Mouse (Mus musculus): Measurements from ENCODE around the gene Hspa4.
A peak's percentile ranks its signal among the peaks of the same experiment; 100 is the strongest.
"Not testable (repeated sequence)": the region's sequence is repeated elsewhere in the genome, so short reads cannot be mapped to it uniquely, and the experiment has no call there.

Hspa4 gene

DNA sequence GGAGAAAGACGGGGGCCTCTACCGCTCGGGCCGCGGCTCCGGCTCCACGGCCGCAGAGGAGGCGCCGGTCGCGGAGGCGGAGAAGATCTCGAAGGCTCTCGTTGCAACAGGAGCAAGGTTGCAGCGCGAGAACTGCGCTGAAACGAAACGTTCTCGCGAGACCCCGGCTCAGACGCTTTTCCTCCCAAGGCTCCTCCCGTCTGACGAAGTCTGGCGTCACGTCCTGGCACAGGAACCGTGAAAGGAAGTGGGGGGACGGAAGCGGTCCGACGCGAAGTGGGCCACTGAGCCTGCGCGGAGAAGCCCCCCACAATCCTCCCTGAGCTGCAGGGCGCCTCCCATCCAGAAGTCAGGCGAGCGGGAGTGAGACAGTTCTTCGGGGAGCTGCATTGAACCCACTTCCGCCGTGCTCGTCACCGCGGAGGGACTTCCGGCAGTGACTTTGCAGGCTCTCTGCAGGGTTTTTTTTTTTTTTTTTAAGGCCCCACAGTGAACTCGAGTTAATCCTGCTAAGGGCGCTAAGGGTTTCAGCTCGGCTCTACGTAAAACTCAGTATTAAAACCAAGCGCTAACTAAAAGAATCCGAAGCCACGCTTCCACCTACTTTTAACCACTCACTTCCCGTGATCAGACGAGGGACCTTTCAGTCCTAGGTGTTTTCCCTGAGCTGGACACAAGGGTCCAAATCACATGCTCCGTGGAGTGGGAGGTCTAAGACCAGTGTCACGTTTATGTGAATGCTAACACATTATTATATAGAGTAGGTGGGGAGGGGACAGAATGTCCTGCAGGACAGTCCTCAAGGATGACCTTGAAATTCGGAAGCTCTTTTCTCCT lies at the start of gene Hspa4:
Gene Hspa4 (minus strand): TSS at position 128 of the 837 bp plus-strand sequence.
- DNase-seq (ENCODE audit: low spot score) = peak; percentile 98

DNA sequence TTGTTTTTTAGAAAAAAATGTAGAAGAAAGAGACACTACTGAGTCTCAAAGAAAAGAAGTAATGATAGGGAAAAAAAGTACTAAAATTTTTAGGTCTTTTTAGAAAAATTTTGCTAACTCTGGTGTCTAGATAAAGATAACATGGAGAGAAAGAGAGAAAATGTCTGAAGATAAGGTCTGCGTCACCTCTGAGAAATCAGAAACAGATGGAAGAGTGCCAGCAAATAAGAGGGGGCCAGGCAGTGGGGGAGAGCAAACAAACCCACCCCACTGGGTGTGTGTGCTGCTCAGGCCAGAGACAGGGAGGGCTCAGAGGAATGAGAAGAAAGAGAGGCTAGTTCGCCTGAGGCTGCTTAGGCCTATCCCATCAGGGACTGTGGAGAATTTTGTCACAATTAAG lies 45.5 kb upstream of the Hspa4 start:
- no peak for DNase-seq (ENCODE audit: low spot score)

GRCm38 (mm10) chr11:53345328-53345727 lies 45.1 kb upstream of the Hspa4 start:
- no peak for DNase-seq (ENCODE audit: low spot score)

DNA sequence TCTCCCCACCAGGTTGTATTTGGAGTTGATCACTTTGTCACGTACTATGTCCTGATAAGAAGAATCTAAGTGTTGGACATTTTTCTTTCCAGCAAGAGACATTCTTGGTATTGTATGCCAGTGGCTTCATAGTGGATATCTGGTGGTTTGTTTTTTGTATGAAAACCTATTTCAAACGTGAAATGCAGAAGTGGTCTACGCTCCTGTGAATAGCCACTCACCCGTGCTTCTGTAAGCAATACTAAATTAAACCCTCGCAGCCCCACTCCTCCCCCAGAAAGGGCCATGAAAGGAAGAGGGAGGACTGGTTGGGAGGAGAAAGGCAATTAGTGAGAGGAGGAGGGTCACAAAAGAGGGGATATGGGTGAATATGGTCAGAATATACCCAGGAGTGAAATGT lies 42.5 kb upstream of the Hspa4 start:
- DNase-seq (ENCODE audit: low spot score) = no peak

- not testable (repeated sequence) for DNase-seq (ENCODE audit: low spot score)
Measured at GRCm38 (mm10) chr11:53341019-53341418, 40.8 kb upstream of the Hspa4 start.

- DNase-seq (ENCODE audit: low spot score) = no peak
Measured at GRCm38 (mm10) chr11:53337684-53338083, 37.4 kb upstream of the Hspa4 start.

GRCm38 (mm10) chr11:53336924-53337323 lies 36.7 kb upstream of the Hspa4 start:
- DNase-seq (ENCODE audit: low spot score) = no peak

DNA sequence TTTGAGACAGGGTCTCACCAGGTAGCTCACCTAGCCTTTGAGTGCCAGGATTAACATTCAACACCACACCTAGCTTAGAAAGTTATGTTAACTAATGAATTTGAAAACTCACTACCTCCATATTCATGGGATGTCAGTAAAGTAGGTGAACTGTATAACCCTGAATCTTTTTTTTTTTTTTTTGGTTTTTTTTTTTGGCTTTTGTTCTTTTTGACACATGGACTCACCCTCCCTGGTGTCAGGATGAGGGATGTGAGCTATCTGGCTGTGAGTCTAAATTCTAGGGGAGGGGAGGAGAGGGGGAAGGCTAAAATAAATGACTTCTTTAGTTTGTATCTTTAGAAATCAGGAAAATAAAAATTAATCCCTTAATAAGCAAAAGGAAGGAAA lies 35.9 kb upstream of the Hspa4 start:
- no peak for DNase-seq (ENCODE audit: low spot score)

- no peak for DNase-seq (ENCODE audit: low spot score)
Measured at GRCm38 (mm10) chr11:53335505-53336181, 35.4 kb upstream of the Hspa4 start.

GRCm38 (mm10) chr11:53332076-53332680 lies 31.9 kb upstream of the Hspa4 start:
- DNase-seq (ENCODE audit: low spot score) = no peak

GRCm38 (mm10) chr11:53331121-53331520 lies 30.9 kb upstream of the Hspa4 start:
- no peak for DNase-seq (ENCODE audit: low spot score)

DNA sequence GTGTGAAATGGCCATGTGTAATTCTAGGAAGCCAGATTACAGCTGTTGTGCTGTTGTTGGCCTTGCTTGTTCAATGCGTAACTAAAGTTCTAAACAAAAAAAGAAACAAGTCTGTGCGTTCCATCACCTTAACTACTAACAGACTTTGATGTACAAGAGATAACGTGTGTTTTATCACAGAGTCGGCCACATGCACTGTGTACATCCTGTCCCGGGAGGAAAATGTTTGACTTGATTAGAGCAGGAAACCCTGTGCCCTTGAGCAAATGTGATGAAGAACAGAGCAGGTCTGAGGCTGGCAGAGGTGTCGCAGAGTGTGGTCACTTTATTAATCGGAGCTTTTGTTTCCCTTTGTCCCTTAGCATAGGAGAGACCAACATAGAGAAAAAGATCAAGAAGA lies 30.1 kb upstream of the Hspa4 start:
- DNase-seq (ENCODE audit: low spot score) = no peak

DNA sequence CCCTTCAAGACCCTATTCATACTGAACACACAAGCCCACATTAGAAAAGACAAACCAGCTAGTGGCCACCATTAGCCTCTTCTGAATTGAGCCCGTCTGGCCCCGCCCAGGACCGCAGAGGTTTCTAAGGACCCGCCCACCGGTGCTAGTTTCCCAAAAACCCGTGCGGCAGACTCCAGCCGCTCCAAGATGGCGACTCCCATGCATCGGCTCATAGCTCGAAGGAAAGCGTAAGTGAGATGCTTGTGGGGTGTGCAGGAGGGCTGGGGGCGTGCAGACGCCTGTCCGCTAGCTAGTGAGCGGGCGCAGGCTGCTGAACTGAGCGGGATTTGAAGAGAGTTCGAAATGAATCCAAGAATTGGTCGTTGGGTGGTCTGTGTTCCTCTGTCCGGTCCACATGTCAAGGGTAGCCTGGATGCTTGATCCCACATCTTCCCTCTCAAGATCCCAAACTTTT lies 24.3 kb upstream of the Hspa4 start, which contains the start of gene Zcchc10:
Gene Zcchc10 (plus strand): TSS at position 168 of the 457 bp plus-strand sequence.
- DNase-seq (ENCODE audit: low spot score) = peak; percentile 84

DNA sequence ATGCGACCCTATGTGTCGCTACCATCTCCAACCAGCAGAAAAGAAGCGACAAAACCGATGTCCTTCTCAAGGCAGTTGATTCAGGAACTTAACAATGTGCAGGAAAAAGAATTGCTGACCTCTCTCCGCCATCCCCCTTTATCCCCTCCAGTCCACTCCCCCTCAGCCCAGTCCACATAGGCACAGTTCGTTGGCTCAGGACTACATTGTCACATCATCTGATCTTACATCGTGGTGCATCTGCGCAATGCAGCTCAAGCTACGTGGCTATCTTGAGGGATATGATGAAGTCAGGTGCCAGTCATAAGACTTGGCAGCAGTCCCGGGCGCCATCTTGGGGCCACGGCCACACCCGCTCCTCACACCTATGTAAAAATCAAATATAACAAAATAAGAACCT lies 19.6 kb upstream of the Hspa4 start:
- not testable (repeated sequence) for DNase-seq (ENCODE audit: low spot score)

GRCm38 (mm10) chr11:53318568-53318967 lies 18.3 kb upstream of the Hspa4 start:
- DNase-seq (ENCODE audit: low spot score) = not testable (repeated sequence)

DNA sequence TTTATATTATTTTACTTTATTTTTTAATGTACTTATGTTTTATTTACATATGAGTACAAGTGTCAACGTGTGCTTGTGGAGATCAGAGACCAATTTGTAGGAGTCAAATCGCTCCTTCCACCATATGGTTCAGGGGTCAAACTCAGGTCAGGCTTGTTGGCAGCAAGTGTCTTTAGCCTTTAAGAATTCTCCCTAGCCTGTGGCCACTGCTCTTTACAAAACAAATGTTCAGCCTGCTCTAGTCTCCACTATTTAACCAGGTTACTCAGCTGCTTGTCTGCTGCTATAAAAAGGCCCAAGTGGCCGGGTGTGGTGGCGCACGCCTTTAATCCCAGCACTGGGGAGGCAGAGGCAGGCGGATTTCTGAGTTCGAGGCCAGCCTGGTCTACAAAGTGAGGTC lies 17.8 kb upstream of the Hspa4 start:
- DNase-seq (ENCODE audit: low spot score) = no peak

- no peak for DNase-seq (ENCODE audit: low spot score)
Measured at GRCm38 (mm10) chr11:53316996-53317395, 16.7 kb upstream of the Hspa4 start.

GRCm38 (mm10) chr11:53314770-53315173 lies 14.5 kb upstream of the Hspa4 start:
- peak; percentile 68 for DNase-seq (ENCODE audit: low spot score)

- DNase-seq (ENCODE audit: low spot score) = not testable (repeated sequence)
Measured at GRCm38 (mm10) chr11:53312823-53313222, 12.6 kb upstream of the Hspa4 start.

DNA sequence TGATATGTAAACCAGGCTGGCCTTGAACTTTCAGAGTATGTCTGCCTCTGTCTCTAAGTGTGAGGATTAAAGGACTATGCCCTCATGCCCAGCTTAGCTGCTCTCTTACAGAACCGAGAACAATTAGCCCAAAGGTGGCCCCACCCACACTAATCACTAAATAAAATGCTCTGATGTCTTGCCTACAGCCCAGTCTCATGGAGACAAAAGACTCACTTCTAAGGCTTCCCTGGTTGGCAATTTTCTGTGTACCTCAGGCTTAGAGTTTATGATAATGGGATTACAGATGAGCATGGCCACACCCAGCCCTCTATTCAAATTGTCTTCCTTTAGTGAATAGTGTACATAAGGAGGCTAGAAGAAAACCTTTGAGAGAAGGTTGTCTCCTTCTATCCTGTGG lies 11.1 kb upstream of the Hspa4 start:
- DNase-seq (ENCODE audit: low spot score) = no peak

DNA sequence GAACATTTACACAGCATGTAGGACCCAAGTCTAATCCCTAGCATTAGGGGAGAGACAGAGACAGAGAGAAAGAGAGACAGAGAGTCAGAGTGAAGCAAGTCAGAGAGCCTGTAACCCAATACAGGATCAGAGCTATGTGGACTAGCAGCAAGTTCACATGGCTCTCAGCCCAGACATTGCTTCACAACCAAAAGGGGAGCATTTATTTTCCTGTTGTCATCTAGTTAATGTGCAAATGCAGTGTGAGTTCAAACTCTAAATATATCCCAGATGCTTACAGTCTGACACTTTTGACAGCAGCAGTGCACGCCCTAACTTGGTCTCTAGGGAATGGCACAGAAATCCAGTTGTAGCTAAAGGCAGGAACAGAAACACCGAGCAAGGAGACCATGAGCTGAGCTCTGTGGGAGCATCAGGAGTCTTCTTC lies 8.6 kb upstream of the Hspa4 start:
- peak; percentile 18 for DNase-seq (ENCODE audit: low spot score)

DNA sequence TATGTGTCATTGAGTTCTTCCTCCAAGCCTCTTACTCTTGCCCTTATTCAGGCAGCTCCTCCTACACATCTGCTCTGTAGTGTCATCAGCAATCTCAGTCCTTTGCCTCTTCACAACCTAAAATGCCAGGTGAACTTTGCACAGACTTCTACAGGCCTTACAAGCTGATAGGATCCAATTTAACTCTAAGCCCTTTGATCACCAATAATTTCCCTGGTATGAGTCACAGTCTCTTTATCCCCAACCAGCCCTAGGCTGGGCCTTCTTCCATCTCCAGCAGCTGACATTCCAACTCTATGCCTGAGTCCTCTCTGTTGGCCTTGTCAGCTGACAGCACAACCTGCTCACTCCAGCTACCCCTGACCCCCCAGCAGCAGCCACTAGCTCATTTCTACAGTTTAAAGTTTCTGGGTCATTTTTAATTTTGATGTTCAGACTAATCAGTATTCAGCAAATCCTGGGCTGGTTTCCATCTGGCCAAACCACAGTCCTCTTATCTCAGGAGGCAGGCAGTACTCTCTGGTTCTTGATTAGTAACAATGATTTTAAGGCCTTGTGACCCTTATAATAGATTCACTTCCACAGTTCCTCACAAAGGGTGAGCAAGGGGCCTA lies 8.1 kb upstream of the Hspa4 start:
- DNase-seq (ENCODE audit: low spot score) = peak; percentile 27

Measured in ovary, postnatal 36 days (tissue).